ENCODE assay signal across 23 mouse cellular contexts in genomic region chr10:40687407-40687806, GRCm38 (mm10). TPM values are rescaled to one million over a fixed set of nuclear protein-coding genes. Genes with fewer than 3 reads are reported as not detected.
DNase-seq lines count a peak whose midpoint lies in the region; ATAC-seq lines count a peak whose summit lies in the region.
"Had no signal": no experiment of that assay in that cellular context is flagged by ENCODE, and none has a peak within 500 bp of the region (broad histone marks: within the 10 kb centered on the region; RNA-seq: fewer than 3 reads in every experiment).

No protein-coding gene starts in this region.

- DNase-seq in intestine, embryonic 14.5 days (ENCODE audit: low spot score): peak; percentile 12
- DNase-seq in right cerebral cortex, adult 18-20 months: peak; percentile 26
- DNase-seq in right cerebral cortex, postnatal 25 days: no peak
- peak; percentile 79 for DNase-seq in brain, adult 2 months (ENCODE audit: low read depth, low spot score)
- no peak for DNase-seq in heart, postnatal 10 days
- DNase-seq in gastrocnemius, postnatal 14 days: no peak
- DNase-seq: adrenal gland, postnatal 10 days; cerebellum, adult 18-20 months; cerebellum, adult 9-11 months; cerebellum, postnatal 36 days; gastrocnemius, postnatal 10 days; heart, adult 2 months had no signal

- H3K27ac ChIP-seq in intestine, embryonic 14.5 days (ENCODE audit: low read depth): no peak overlapping the region
- H3K27ac ChIP-seq in intestine, embryonic 15.5 days: no peak overlapping the region
- H3K27ac ChIP-seq: embryonic facial prominence, embryonic 10.5 days; heart, adult 2 months; heart, embryonic 15.5 days; hindbrain, embryonic 10.5 days; hindbrain, embryonic 14.5 days had no signal

- ATAC-seq in intestine, embryonic 14.5 days (replicated peaks; ENCODE audit: low FRiP score, low TSS enrichment, low read depth): no peak
- ATAC-seq in intestine, embryonic 15.5 days: no peak
- ATAC-seq: forebrain, embryonic 16.5 days; intestine, postnatal 0 days had no signal

- intact Hi-C loops in heart, postnatal 10 days (cut with DNase I): no loop called here
- intact Hi-C loops in gastrocnemius, postnatal 14 days (cut with DNase I; ENCODE audit: low total_unique reads): no loop called here

- peaks cover 10% of the 10 kb centered on the region; the same call in 1 of the 2 replicates for H3K4me1 ChIP-seq in intestine, embryonic 14.5 days (replicated peaks; ENCODE audit: control insufficient read depth, insufficient read depth, low read length)
- H3K4me1 ChIP-seq in intestine, embryonic 15.5 days (replicated peaks): no peaks in the 10 kb centered on the region; the same call in 1 of the 2 replicates

- WGBS in intestine, embryonic 14.5 days: 70% methylated on average over 2 of the region's 2 CpGs
- 71% methylated on average over 2 of the region's 2 CpGs for WGBS in intestine, embryonic 15.5 days

- no peak overlapping the region for H3K4me3 ChIP-seq in intestine, embryonic 14.5 days (ENCODE audit: low read depth, low read length)
- H3K4me3 ChIP-seq in intestine, embryonic 15.5 days (replicated peaks): no peak overlapping the region
- H3K4me3 ChIP-seq: embryonic facial prominence, embryonic 10.5 days; erythroblast, embryonic 14.5 days; heart, adult 2 months; heart, embryonic 15.5 days; hindbrain, embryonic 10.5 days had no signal

- no peak overlapping the region for H3K4me2 ChIP-seq in intestine, embryonic 14.5 days (ENCODE audit: low read length)
- H3K4me2 ChIP-seq in intestine, embryonic 15.5 days (replicated peaks): no peak overlapping the region
- H3K4me2 ChIP-seq: heart, embryonic 11.5 days; heart, embryonic 15.5 days; hindbrain, embryonic 14.5 days had no signal

- no peak overlapping the region for H3K9ac ChIP-seq in intestine, embryonic 14.5 days (ENCODE audit: low read length)
- H3K9ac ChIP-seq in intestine, embryonic 15.5 days: no peak overlapping the region
- H3K9ac ChIP-seq: heart, embryonic 15.5 days; hindbrain, embryonic 14.5 days had no signal

- H3K27me3 ChIP-seq in intestine, embryonic 14.5 days (replicated peaks; ENCODE audit: control insufficient read depth, insufficient read depth, low read length): no peaks in the 10 kb centered on the region
- H3K27me3 ChIP-seq in intestine, embryonic 15.5 days (replicated peaks): no peaks in the 10 kb centered on the region
- H3K27me3 ChIP-seq: heart, embryonic 15.5 days had no signal

- H3K9me3 ChIP-seq in intestine, embryonic 14.5 days (ENCODE audit: control insufficient read depth, low read length): no peaks in the 10 kb centered on the region
- H3K9me3 ChIP-seq in intestine, embryonic 15.5 days: no peaks in the 10 kb centered on the region
- H3K9me3 ChIP-seq: heart, embryonic 15.5 days; hindbrain, embryonic 10.5 days had no signal

- no peaks in the 10 kb centered on the region for H3K36me3 ChIP-seq in intestine, embryonic 14.5 days (ENCODE audit: control insufficient read depth, insufficient read depth, low read length)
- H3K36me3 ChIP-seq in intestine, embryonic 15.5 days: no peaks in the 10 kb centered on the region
- H3K36me3 ChIP-seq: embryonic facial prominence, embryonic 10.5 days; heart, embryonic 15.5 days; hindbrain, embryonic 10.5 days had no signal

RNA-seq across cellular contexts. Expression of gene Mettl24, which starts 4.3 kb away (rescaled TPM):
- 4.2 and 4.5 TPM in 2 replicates for polyA plus RNA-seq in intestine, embryonic 14.5 days (2014; fragmentation: Nextera tagmentation; extraction: Ambion mirVana)
- polyA plus RNA-seq in intestine, embryonic 15.5 days (2015; fragmentation: Nextera tagmentation; extraction: Ambion mirVana): 4.2 and 4.3 TPM in 2 replicates
- 1 to 10 TPM; 1.9 to 2.3 TPM for total RNA-seq in heart, postnatal 10 days (2021)
- 1 to 10 TPM in 1 of 2 experiments, under 1 TPM in 1; 0.88 to 1.1 TPM for total RNA-seq in gastrocnemius, postnatal 14 days (2021)
- total RNA-seq: MEL had no signal
- polyA plus RNA-seq: erythroblast, embryonic 14.5 days had no signal

RNA-seq across cellular contexts. Expression of gene Ddo, which starts 57.6 kb away (rescaled TPM):
- polyA plus RNA-seq in intestine, embryonic 14.5 days (2014; fragmentation: Nextera tagmentation; extraction: Ambion mirVana): 0.61 and 1.4 TPM in 2 replicates
- polyA plus RNA-seq in intestine, embryonic 15.5 days (2015; fragmentation: Nextera tagmentation; extraction: Ambion mirVana): 0.45 and 0.56 TPM in 2 replicates
- total RNA-seq in heart, postnatal 10 days (2021): 10 to 100 TPM; 24.2 to 24.9 TPM
- total RNA-seq in gastrocnemius, postnatal 14 days (2021): 10 to 100 TPM; 22.0 to 24.3 TPM
- total RNA-seq: MEL had no signal
- polyA plus RNA-seq: C2C12; erythroblast, embryonic 14.5 days had no signal

Comparison
In these comparisons a context has a peak if more than half of its experiments do, and no peak if none do; other contexts are left out.
1. DNase-seq: peak in intestine, embryonic 14.5 days (single experiment), right cerebral cortex, adult 18-20 months (single experiment) and brain, adult 2 months (single experiment); none in right cerebral cortex, postnatal 25 days (single experiment), heart, postnatal 10 days (0 of 2) and gastrocnemius, postnatal 14 days (single experiment).